Mouse (Mus musculus) adrenal gland, postnatal 14 days (tissue): Measurements from ENCODE around the gene Fam131c. TPM values are rescaled to one million over a fixed set of nuclear protein-coding genes. Genes with fewer than 3 reads are reported as not detected.

Source experiments
- microRNA-seq, 2 experiments: library from miRNA; unstranded; fragments of <30 nt; microRNA quantifications; one replicate each; pipeline ENCODE4 v1.2.0; 2021
- total RNA-seq: library from RNA; stranded (reverse); gene quantifications from 2 replicates; pipeline ENCODE4 v1.2.3, GENCODE M21; 2021

Gene Fam131c
- total RNA-seq, 1 experiment from 2014 or later, result 16.9 TPM

Small RNA genes within 50 kb of the gene (microRNA-seq; reads per million reads assigned to microRNA genes)
- gene Gm25690, result 0 reads per million in 2 experiments

Other genes with a start within 250 kb of the Fam131c start
- gene Szrd1, start 228.4 kb upstream of the Fam131c start, total RNA-seq, result 105 and 107 TPM in 2 replicates
- gene Fbxo42, start 220.3 kb upstream of the Fam131c start, total RNA-seq, result 21.7 and 23.5 TPM in 2 replicates
- gene Rsg1, start 154.3 kb upstream of the Fam131c start, total RNA-seq, result 1.1 and 1.8 TPM in 2 replicates
- 35.9 and 36.8 TPM in 2 replicates for gene Arhgef19, start 128.7 kb upstream of the Fam131c start, total RNA-seq
- 18.8 and 19.4 TPM in 2 replicates for gene Epha2, start 67.0 kb upstream of the Fam131c start, total RNA-seq
- gene Clcnka, start 30.5 kb downstream of the Fam131c start, total RNA-seq, result not detected in 2 replicates
- gene Clcnkb, start 47.8 kb downstream of the Fam131c start, total RNA-seq, result not detected in 2 replicates
- 0.19 and 1.5 TPM in 2 replicates for gene Hspb7, start 52.6 kb downstream of the Fam131c start, total RNA-seq
- gene Srarp, start 67.9 kb downstream of the Fam131c start, total RNA-seq, result not detected in 2 replicates
- 17.0 and 19.4 TPM in 2 replicates for gene Zbtb17, start 76.4 kb downstream of the Fam131c start, total RNA-seq
- 50.2 and 60.0 TPM in 2 replicates for gene Spen, start 170.4 kb downstream of the Fam131c start, total RNA-seq
- gene Fblim1, start 237.9 kb downstream of the Fam131c start, total RNA-seq, result 11.0 and 13.2 TPM in 2 replicates